Mouse (Mus musculus) right cerebral cortex, postnatal 36 days (tissue): ENCODE results near the gene Stx16.

Source experiments
- DNase-seq, 2 experiments: peaks; one replicate each; pipeline ENCODE4 v3.0.0; 2022; ENCODE audit warnings: low spot score in 2 of 2, mixed read lengths in 1 of 2

Stx16 gene

DNA sequence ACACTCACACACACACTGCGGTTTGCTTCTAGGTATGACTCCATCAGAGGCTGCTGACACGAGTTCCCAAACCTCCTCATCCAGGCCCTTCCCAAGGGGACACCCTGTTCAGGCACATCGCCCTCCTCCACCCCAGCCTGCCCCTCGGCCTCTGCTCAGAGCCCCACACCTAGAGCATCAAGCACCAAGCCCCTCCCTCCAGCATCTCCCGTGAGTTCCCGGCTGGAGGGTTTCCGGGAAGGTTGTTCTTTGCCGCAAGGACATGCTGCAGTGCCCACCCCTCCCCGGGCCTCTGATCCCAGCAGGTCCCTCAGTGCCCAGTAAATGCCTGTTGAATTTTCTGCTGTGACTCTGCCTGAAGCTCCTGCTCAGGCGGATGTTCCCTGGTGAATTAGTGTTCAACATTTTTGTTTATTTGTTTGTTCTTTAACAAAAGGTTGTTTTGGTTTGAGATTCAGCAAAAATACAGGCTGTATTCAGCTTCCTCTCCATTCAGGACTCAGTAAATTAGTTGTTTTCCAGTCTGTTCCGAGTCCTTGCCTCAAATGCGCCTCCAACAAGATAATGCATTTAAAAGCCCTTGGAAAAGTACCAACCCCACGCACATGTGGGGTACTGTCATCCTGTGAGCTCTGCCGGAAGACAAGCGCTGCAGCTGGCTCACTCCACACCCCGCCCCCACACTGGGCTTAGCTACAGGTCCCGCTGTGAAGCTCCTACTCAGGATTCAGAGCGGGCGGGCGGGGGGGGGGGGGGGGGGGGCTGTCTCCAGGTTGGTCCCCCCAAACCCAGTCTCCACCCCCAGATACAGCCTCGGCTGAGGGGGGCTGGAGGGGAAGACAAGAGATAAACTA lies 50.6 kb downstream of the Stx16 start:
- DNase-seq = peak; percentile 80 to 82

DNA sequence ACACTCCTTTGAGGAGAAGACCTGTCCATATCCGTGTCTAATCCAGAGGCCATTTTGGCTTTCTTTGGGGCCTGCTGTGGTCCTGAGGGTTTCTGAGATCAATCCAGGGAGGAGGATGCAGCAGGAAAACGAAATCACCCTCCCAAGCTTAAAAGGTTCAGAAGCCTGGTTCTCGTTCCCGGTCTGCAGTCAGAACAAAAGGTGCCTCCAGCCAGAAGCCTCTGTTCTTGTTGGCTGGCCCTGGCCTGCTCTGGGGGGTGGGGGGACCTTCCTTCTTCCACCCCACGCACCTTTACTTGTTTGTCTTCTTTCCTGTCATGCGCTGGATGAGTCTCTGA lies 51.2 kb downstream of the Stx16 start:
- no peak for DNase-seq

DNA sequence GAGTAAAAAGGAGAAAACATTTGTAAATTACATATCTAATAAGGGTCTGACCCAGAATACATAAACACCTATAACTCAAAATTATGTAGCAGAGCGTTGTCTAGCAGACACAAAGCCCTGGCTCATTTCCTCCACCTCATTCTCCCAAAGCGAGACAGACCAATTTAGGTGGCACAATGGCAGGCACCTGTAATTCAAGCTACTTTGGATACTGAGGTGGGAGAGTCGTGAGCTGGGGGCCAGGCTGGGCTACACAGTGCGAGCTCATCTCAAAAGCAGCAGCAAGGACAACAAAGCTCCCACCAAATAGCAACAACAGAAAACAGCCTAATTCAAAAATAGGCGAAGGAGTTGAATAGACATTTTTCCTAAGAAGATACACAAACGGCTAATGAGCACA lies 52.8 kb downstream of the Stx16 start:
- DNase-seq = no peak

DNA sequence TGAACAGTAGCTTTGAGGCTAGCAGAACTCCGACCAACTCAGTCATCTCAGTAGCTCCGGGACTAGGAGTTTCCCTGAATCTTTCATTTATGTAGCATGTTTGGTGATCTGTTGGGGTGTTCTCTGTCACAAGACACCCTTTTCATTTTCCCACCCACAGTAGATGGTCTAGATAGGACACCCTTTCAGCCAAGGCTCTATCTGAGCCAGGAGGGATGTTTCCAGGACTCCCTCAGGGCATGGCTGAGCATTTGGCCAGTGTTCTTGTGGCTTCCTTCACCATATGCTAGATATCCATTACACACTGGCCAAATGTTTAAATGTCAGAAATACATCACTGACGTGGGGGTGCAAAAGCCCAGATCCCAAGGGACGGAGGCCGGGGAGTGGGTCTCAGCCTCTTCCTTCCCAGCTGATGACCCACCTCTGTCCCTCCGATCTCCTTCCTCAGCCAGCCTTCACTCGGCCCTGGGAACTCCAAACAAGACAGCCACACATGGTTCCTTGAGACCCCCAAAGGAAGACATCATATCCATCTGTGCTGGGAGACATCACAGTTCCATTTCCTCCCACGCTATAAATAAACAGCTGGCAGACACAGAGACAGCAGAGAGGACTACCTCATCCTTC lies 54.5 kb downstream of the Stx16 start:
- no peak for DNase-seq

DNA sequence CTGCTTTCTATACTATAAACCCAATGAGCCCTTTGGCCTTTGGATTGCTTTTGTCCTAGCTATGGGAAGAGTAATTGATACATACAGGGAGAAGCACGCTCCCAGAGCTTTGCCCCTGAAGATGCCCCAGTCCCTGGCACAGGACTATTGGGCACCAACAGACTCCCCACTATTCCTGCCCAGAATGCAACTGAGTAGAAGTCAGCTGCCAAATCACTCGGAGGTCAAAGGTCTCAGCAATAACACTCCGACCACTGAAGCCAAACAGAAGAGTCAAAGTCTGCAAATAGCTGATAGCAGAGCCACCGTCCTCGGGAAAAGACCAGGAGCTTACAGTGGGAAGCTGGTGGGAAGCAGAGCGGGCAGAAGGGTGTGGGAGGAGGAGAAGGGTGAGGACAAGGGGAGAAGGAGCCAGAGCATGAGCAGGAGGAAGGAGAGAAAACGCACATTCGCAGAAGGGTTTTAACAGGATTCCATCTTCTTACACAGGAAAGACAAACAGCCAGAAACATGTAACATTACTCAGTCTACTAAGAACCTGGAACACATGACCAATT lies 56.4 kb downstream of the Stx16 start:
- no peak for DNase-seq
